Mouse (Mus musculus) heart, embryonic 14.5 days (tissue): Measurements from ENCODE around the gene Actb. TPM values are rescaled to one million over a fixed set of nuclear protein-coding genes. Genes with fewer than 3 reads are reported as not detected.
"Not testable (repeated sequence)": the region's sequence is repeated elsewhere in the genome, so short reads cannot be mapped to it uniquely, and the experiment has no call there.

ENCODE experiments used
- ATAC-seq: fragments of 200-750 bp; cut with Nextera tagmentation; 2 replicates; pipeline ENCODE4 v1.8.0; 2017; ENCODE audit warnings: low read depth, moderate TSS enrichment; ENCODE audit not compliant: insufficient number of reproducible peaks, insufficient read depth, low FRiP score
- H3K27ac ChIP-seq, 2 experiments: fragments of 200-500 bp in 1 of 2; fragments of 300-500 bp in 1 of 2; sonication (generic) in 1 of 2; replicated peaks in 1 of 2; 2 replicates each; pipeline ENCODE4 v1.5.1; 2012 to 2014; ENCODE audit warnings: low read depth in 2 of 2, low read length in 2 of 2, control low read depth in 1 of 2, mild to moderate bottlenecking in 1 of 2, mixed read lengths in 1 of 2; ENCODE audit not compliant: control insufficient read depth in 1 of 2, insufficient read depth in 1 of 2
- H3K27me3 ChIP-seq: fragments of 300-500 bp; sonication (generic); 2 replicates; pipeline ENCODE4 v1.6.1; 2014; ENCODE audit warnings: mild to moderate bottlenecking, low read length, control low read depth; ENCODE audit not compliant: control insufficient read depth, insufficient read depth
- H3K36me3 ChIP-seq: fragments of 300-500 bp; sonication (generic); 2 replicates; pipeline ENCODE4 v1.6.1; 2014; ENCODE audit warnings: mild to moderate bottlenecking, control low read depth, low read length, mixed read lengths; ENCODE audit not compliant: control insufficient read depth, insufficient read depth
- H3K4me1 ChIP-seq, 2 experiments: fragments of 200-500 bp in 1 of 2; fragments of 300-500 bp in 1 of 2; sonication (generic) in 1 of 2; 2 replicates each; pipeline ENCODE4 v1.6.1; 2012 to 2014; ENCODE audit warnings: low read length in 2 of 2, control low read depth in 1 of 2, mixed read lengths in 1 of 2; ENCODE audit not compliant: control insufficient read depth in 2 of 2, insufficient read depth in 2 of 2
- H3K4me2 ChIP-seq: fragments of 300-500 bp; sonication (generic); 2 replicates; pipeline ENCODE4 v1.6.1; 2014; ENCODE audit warnings: mild to moderate bottlenecking, low read length
- H3K4me3 ChIP-seq, 2 experiments: fragments of 200-500 bp in 1 of 2; fragments of 300-500 bp in 1 of 2; sonication (generic) in 1 of 2; 2 replicates each; pipeline ENCODE4 v1.5.1; 2012 to 2014; ENCODE audit warnings: low read length in 2 of 2, mild to moderate bottlenecking in 2 of 2, control low read depth in 1 of 2, low read depth in 1 of 2, moderate library complexity in 1 of 2; ENCODE audit not compliant: control insufficient read depth in 1 of 2, insufficient read depth in 1 of 2
- H3K9ac ChIP-seq: fragments of 300-500 bp; sonication (generic); 2 replicates; pipeline ENCODE4 v1.6.1; 2014; ENCODE audit warnings: mild to moderate bottlenecking, low read length
- H3K9me3 ChIP-seq: fragments of 300-500 bp; sonication (generic); 2 replicates; pipeline ENCODE4 v1.6.1; 2016; ENCODE audit warnings: low read length, control low read depth; ENCODE audit not compliant: control insufficient read depth
- WGBS: fragments of 180-500 bp; shearing (Covaris S2); extraction: QIAGEN DNeasy Blood & Tissue Kit; methylation state at CpG from one replicate; pipeline ENCODE4 v1.1.7; 2014; 5-methylcytosine and 5-hydroxymethylcytosine counted together
- polyA plus RNA-seq: library from polyadenylated mRNA; unstranded; fragments of >200 nt; fragmentation: Nextera tagmentation; extraction: Ambion mirVana; gene quantifications from 2 replicates; pipeline ENCODE4 v1.2.1, GENCODE M21; 2014

Actb gene
- polyA plus RNA-seq, 1 experiment from 2014 or later: 5,554 TPM

DNA sequence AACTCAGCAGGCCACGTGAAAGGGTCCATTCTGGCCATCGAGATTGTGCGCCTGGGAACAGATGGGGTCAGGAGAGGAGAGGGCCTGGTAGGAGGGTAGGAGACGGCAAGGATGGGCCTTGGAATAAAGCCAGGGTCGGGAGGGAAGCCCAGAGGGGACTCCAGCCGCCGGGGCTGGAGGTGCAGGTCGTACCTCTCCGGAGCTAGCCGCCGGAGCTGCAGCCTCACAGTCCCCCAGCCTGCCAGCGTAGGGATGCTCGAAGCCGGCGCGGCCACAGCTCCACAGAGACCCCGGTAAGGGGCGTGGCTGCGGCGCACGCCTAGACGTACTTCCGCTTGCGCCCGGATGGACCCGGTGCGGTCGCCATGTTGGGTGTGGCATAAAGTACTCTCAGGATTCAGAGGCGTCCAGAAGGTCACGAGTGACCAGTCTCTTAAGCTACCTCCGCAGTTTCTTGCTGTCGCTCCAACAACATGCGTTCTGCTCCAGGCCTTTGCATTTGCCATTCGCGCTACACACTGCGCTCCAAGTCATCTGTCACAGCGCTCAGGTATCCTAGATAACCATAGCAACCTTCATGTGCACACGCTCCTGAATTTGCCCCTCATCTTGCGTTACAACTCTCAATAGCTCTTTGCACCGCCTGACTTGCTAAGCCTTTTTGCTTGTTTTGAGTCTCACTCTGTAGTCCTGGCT is 11.5 kb downstream of the Actb start, which contains the start of gene Fbxl18:
Gene Fbxl18, minus strand, starts transcription at position 504 of the 696 bp plus-strand sequence.
- peak; percentile 88 for ATAC-seq
- WGBS: under 1% methylated on average over 40 of the region's 40 CpGs
- Histone ChIP-seq H3K27me3 (no peaks in the 10 kb centered on the region), H3K36me3 (peaks cover 21% of the 10 kb centered on the region), H3K9ac (peak within 1 kb of the TSS; percentile 84), H3K4me2 (peak within 1 kb of the TSS; percentile 89), H3K9me3 (no peaks in the 10 kb centered on the region), H3K4me3 (peak within 1 kb of the TSS; percentile 70 to 78), H3K27ac (peak within 1 kb of the TSS; percentile 74 to 87), H3K4me1 (peaks cover 7 to 14% of the 10 kb centered on the region in 2 experiments)

DNA sequence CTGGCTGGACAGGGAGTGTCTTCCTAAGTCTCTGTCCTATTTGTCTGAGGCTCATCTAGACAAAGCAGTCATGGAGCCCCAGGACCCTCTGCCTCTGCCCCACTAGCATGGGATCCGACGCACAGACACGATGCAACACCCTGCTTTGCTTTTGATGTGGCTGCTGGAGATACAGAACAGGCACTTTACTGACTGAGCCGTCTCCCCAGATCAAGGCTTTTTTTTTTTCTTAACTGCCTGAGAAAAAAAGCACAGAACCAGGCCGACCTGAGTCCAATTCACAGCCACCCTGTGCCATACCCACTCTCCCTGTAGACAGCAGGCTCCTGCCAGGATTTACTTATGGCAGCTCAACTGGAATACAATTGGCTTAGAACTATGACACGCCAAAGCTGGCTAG is 15.2 kb downstream of the Actb start:
- no peaks in the 10 kb centered on the region for H3K27me3 ChIP-seq
- 65% methylated on average over 6 of the region's 6 CpGs for WGBS
- H3K4me3 ChIP-seq: no peak overlapping the region
- H3K9ac ChIP-seq: no peak overlapping the region
- H3K9me3 ChIP-seq: no peaks in the 10 kb centered on the region
- H3K4me1 ChIP-seq: peaks cover 7 to 20% of the 10 kb centered on the region in 2 experiments
- no peak overlapping the region for H3K4me2 ChIP-seq
- H3K27ac ChIP-seq: no peak overlapping the region
- peaks cover 11% of the 10 kb centered on the region for H3K36me3 ChIP-seq
- no peak for ATAC-seq

DNA sequence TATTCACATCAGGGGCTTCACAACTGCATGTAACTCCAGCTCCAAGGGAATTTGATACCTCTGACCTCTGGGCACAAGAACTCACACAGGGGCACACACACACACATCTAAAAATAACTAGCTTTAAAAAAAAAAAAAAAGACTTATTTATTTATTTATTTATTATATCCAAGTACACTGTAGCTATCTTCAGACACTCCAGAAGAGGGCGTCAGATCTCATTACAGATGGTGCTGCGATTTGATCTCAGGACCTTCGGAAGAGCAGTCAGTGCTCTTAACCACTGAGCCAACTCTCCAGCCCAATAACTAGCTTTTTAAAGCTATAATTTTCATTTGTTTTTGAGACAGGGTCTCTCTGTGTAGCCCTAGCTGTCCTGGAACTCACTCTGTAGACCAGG is 19.0 kb downstream of the Actb start:
- peaks cover 40% of the 10 kb centered on the region for H3K36me3 ChIP-seq
- H3K27ac ChIP-seq, H3K9me3 ChIP-seq, H3K4me2 ChIP-seq, H3K4me3 ChIP-seq, H3K4me1 ChIP-seq, H3K9ac ChIP-seq, H3K27me3 ChIP-seq, ATAC-seq: not testable (repeated sequence)
- 73% methylated on average over 3 of the region's 3 CpGs for WGBS

DNA sequence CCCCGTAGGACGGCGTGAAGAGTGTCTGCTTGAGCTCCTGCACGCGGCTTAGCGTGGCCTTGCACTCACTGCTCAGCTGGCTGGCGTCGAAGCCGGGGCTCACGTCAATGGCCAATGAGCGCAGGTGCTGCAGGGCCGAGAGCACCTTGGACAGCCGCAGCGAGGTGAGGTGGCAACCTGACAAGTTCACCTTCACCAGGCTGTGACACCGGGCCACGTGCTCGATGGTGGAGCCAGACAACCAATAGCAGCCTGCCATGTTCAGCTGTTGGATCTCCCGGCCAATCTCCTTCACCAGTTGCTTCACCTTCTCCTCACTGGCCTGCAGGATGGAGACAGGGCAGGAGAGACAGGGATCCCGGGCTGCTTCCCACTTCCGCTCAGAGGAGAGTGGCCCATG is 19.8 kb downstream of the Actb start:
- peaks cover 0 to 8% of the 10 kb centered on the region in 2 experiments; a peak in 3 of 4 replicates for H3K4me1 ChIP-seq
- peaks cover 40% of the 10 kb centered on the region for H3K36me3 ChIP-seq
- WGBS: 90% methylated on average over 20 of the region's 20 CpGs
- ATAC-seq: no peak
- no peaks in the 10 kb centered on the region for H3K27me3 ChIP-seq
- no peak overlapping the region for H3K4me3 ChIP-seq
- H3K9ac ChIP-seq: no peak overlapping the region
- 0 out of 4 replicates have a peak overlapping the region, but pooled peaks of 1 of the 2 experiments have one; percentile 9 for H3K27ac ChIP-seq
- no peaks in the 10 kb centered on the region for H3K9me3 ChIP-seq
- H3K4me2 ChIP-seq: no peak overlapping the region

DNA sequence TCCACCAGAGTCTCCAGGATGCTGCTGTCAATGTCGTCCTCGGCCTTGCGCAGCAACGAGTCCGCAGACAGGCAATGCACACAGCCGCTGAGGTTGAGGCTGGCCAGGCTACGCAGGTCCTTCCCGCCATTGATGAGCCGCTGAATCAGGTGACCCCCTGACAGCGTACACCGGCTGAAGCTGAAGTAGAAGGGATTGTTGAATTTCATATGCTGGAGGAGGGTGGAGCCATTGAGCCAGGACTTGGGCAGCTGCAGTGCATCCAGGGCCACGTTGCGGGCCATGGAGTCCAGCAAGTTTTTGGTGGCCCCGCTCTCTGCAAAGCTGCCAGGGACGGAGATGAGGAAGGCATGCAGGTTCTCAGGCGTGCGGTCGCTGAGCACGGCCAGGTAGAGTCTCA is 20.4 kb downstream of the Actb start:
- no peak overlapping the region for H3K9ac ChIP-seq
- H3K27me3 ChIP-seq: no peaks in the 10 kb centered on the region
- H3K4me3 ChIP-seq: no peak overlapping the region
- whole genome bisulfite sequencing: 93% methylated on average over 19 of the region's 19 CpGs
- no peaks in the 10 kb centered on the region for H3K9me3 ChIP-seq
- ATAC-seq: no peak
- H3K4me1 ChIP-seq: peaks cover 0 to 13% of the 10 kb centered on the region in 2 experiments; a peak in 3 of 4 replicates
- H3K36me3 ChIP-seq: peaks cover 40% of the 10 kb centered on the region
- H3K27ac ChIP-seq: no peak overlapping the region
- no peak overlapping the region for H3K4me2 ChIP-seq

DNA sequence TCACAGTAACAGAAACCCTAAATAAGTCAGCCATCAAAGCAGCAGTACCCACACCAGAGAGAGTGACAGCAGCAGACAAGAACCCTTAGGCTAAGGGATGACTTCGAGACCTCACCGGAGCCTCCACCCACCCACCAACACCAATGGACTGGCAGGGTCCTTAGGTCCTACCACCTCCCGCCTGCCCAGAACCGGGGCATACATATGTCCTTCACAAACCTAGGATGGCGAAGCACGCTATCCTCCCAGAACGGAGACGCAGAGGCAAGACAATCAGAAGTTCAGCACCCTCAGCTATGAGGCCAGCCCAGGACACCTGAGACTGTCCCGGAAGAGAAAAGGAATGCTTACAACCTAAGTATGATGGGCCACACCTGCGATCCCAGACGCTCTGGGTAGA is 24.1 kb downstream of the Actb start:
- no peak overlapping the region for H3K4me3 ChIP-seq
- peaks cover 46% of the 10 kb centered on the region for H3K36me3 ChIP-seq
- no peak for ATAC-seq
- H3K9me3 ChIP-seq: no peaks in the 10 kb centered on the region
- no peak overlapping the region for H3K4me2 ChIP-seq
- 91% methylated on average over 11 of the region's 11 CpGs for WGBS
- H3K27ac ChIP-seq: no peak overlapping the region
- H3K27me3 ChIP-seq: no peaks in the 10 kb centered on the region
- H3K4me1 ChIP-seq: peaks cover 3 to 20% of the 10 kb centered on the region in 2 experiments; a peak in 3 of 4 replicates
- no peak overlapping the region for H3K9ac ChIP-seq

DNA sequence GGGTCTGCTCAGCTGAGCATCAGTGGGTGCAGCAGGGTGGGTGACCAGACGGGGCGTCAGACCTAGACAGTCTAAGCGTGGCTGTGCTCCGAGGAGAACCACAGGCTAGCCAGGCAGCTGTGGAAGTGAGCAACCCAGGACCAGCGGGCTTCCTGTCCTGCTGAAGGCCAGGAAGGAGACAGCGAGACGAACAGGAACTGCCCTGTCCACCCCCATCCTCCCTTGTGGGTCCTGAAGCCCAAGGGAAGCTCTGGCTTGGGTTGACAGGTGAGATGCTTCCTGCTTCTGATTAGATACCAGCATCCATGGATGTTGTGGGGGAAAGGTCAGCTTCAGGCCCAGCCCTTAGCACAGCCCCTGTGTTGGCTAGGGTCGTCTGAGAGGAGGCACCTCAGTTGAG is 24.6 kb downstream of the Actb start:
- 0 out of 2 replicates have a peak overlapping the region, but pooled peaks have one; percentile 8 for H3K9ac ChIP-seq
- H3K4me2 ChIP-seq: no peak overlapping the region
- 72% methylated on average over 8 of the region's 8 CpGs for WGBS
- H3K27ac ChIP-seq: peak overlapping the region in 1 of 2 experiments; percentile 68; a peak in 2 of 4 replicates
- peaks cover 46% of the 10 kb centered on the region for H3K36me3 ChIP-seq
- no peaks in the 10 kb centered on the region for H3K27me3 ChIP-seq
- peaks cover 3 to 18% of the 10 kb centered on the region in 2 experiments; a peak in 3 of 4 replicates for H3K4me1 ChIP-seq
- ATAC-seq: no peak
- H3K4me3 ChIP-seq: no peak overlapping the region
- H3K9me3 ChIP-seq: no peaks in the 10 kb centered on the region
